Mouse (Mus musculus) heart, postnatal 0 days (tissue): ENCODE measurements around the gene Gpr162.

Experiments
- CTCF ChIP-seq: IDR thresholded peaks from 2 replicates; pipeline ENCODE4 v1.5.1; 2016; ENCODE audit warnings: antibody characterized with exemption, control low read depth, low read depth
- EP300 ChIP-seq: IDR thresholded peaks from 2 replicates; pipeline ENCODE4 v1.6.1; 2016; ENCODE audit warnings: antibody characterized with exemption, low read depth

GRCm38 (mm10) chr6:124888555-124889125 lies 24.9 kb upstream of the Gpr162 start:
- TF ChIP-seq CTCF (no peak), EP300 (no peak)
